Mouse (Mus musculus): ENCODE data around the gene 6030408B16Rik.

DNA sequence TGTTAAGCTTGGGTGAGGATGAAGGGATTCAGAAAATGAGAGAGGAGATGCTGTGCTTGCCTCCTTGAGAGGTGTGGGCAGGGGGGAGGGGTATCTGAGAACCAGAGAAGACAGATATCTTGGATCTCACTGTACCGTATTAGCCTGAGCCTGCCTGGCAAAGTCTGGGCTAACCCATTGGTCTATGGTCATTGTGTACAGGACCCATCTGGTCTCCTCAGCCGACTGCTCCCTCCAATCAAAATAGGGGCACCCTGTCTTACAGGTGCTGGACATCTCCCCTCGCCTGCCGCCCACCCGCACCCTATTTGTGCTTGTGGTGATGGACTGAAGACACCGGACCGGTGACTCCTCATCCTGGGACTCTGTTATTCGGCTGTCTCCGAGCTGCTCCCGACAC lies 2.6 kb downstream of the 6030408B16Rik start:
- TF ChIP-seq CTCF (IDR thresholded peaks at IDR 0.05; ENCODE audit: low read depth) (no peak), EP300 (IDR thresholded peaks at IDR 0.05; ENCODE audit: low read depth) (no peak)
